Mouse (Mus musculus) WW6 (cell line): Measurements from ENCODE around the gene Usp47.

Experiments
- DNase-seq: peaks from one replicate; pipeline ENCODE4 v3.0.0-alpha.2; 2013; ENCODE audit warnings: low read depth, low spot score

The Usp47 gene

DNA sequence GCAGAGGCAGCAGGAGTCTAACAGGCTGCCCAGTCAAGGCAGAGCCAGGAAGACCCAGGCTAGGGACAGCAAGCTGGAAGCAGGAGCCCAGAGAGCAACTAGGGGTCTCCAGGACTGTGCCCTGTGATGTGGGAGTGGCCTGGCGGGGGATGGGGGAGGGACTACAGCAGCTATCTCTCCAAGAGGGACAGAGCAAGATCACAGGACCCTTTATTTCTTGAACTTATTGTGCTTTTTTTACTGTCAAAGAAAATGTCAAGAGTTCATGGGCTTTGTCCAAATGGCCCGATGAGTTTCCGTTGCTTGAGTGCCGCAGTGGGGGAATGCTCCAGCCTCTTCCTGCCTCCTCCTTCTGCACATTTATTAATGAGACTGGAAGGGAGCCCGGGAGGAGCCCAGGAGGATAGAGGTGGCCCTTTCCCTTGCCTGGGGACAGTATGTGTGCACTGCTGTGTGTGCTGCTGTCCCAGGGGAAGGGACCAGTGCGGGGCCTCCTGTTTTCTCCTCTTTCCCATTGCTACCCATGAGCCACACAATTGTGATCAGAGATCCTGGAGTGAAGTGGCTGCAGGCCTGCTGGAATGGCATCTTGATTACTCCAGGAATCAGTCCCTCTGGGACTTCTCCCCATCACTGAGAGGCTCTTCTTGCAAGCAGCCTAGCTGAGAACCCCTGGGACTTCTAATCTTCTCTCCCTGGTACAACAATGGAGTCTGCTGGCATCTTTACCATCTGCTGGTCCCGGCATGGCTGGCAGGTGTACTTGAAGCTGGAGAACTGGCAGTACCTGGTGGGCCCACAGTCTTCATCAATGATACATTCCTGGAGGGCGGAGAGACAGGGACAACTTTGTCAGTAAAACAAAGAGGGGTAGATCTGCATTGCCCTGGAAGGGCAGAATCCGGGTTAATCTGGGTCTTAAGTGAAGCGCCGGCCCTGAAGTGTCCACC lies 97.8 kb downstream of the Usp47 start:
- DNase-seq: no peak

DNA sequence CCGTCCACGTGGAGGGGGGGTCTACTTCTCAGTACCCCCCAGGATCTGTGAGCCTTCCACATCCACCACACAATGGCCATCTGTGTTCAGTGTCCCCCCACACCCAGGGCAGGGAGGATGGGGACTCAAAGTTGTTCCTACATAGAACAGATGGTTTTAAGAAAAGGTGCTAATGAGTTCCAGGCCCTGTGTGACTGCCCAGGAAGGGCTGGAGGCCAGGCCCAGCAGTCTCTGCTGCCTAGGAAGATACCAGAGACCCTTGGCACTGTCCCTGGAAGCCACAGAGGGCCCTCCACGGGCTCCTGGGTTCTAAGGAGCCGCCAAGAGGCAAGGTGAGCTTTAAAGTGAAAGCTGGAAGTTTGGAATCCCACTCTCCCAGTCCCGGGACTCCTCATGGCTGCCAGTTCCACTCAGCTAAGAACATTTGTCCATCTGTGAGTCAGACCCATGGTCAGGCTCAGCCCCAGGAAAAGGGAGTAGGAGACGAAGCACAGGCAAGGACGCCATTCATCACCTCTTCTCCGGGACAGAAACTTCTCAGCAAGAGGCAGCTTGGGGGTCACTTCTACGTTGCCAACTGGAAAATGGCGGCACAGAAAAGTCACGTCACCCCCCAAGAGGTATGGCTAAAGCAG lies 98.7 kb downstream of the Usp47 start:
- DNase-seq: no peak

GRCm38 (mm10) chr7:112123612-112124011 lies 100.3 kb downstream of the Usp47 start:
- no peak for DNase-seq

DNA sequence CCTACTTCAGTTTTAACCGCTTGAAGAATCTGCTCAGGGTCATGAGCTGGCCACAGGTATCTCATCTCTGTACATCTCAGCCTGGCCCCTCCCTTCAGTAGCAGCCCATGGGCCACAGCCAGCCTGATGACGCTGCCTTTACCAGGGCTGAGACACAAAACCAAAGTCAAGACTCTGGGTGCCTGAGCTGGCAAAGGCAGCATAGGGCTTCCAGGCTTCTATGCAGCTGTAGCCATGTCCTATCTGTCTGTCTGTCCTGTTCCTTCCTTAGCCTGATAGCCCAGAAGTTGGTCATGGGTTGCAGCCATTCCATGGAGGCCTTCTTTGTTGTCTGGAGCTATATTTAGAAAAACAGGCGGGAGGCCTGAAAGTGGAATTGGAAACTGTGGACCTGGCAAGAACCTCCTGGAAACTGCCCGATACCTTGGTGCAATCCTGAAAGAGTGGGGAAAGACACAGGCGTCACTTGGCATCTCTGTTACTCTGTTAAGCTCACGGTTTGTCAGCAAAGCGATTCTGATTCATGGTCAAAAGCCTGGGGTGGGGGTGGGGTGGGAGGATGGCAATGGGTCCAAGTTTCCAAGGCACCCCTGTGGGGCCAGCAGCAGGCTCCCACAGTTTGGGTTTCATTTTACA lies 102.4 kb downstream of the Usp47 start:
- no peak for DNase-seq

DNA sequence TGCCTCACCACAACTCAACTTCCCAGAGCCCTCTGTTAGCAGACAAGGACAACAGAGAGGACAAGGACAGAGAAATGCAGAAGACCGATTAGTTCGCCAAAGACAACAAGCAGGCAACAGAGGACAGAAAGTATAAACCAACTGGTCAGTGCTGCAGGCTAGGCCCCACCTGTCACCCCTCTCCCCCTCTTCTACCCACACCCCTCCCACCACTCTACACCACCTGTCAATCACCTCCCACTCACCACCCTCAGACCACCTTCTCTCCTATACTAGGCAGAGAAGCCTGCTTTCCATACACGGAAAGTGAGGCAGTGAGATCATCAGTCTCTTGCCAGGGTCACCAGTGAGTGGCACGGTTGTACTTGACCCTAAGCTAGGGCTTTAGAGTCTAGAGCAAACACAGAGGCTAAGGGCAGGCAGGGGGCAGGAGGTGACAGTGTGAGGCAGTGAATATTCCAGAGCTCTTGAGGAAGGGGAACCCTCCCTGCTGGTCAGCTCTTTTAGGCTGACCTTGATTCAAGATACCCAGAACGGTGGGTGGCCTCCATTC lies 103.9 kb downstream of the Usp47 start:
- no peak for DNase-seq

DNA sequence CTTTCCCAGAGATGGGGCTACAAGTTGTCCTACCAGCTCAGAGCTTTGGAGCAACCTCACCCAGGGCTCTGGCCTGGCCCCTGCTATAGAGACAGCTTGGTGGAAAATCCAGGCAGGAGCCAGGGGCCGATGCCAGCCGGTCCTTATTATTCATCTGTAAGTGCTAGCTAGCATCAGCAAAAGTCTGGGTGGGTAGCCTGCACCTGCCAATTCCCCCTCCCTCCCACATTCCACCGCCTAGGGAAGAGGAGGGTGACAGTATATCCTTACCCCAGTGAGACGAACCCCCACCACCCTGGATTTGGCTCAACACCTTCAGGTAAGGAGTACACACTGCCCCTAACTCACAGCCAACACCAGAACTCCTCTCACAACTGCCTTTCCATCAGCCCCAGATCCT lies 104.7 kb downstream of the Usp47 start:
- DNase-seq: no peak

GRCm38 (mm10) chr7:112128810-112129209 lies 105.5 kb downstream of the Usp47 start:
- DNase-seq: no peak

DNA sequence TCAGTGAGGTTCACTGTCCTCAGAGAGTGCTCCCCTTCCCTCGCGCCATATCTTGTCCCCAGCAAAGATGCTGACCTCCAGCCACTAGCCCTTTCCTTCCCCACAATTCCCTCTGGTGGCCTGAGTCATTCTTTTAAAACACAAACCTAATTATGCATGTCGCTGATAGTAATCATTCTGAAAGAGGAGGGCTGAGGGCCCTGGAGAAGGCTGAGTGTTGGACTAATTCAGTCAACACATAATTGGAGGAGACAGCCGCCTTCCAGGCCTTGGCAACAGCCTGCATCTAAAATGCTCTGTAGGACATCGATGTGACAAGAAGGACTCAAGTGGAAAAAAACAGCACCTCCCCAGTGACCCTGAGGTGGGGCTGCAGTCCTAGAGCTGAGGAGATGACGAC lies 106.5 kb downstream of the Usp47 start:
- no peak for DNase-seq

DNA sequence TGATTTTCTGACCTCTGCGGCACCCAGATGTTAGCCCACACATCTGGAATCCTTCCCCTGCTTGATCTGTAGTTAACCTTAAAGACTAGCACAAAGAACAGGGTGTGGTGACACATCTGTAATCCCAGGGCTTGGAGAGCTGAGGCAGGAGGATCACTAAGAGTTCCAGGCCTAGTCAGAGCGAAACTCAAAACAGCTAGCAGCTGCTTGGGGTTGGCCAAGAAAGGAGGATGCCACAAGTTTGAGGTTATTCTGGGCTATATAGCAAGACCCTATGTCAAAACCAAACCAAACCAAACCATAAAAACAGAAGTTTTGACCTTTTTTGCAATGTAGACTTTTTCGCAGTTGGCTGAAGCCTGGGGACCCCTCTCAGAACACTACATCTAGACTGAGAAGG lies 107.4 kb downstream of the Usp47 start:
- no peak for DNase-seq

DNA sequence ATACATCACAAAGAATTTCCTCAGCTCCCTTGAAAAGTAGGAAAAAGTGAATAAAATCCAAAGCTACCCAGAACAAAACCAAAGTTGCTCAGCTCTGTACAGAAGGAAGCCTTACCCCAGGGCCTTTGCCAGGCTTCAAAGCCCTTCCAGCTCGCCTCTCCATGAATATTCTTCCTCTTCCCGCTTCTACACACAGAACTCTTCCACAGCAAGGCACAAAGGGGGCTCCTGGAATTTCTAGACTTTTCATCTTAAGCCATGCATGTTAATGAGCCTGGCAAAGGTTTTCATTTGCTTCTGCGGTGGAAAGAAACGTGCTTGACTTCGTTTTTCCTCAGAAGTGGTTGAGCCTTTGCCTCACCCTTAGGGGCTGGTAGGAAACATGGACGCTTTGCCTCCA lies 108.7 kb downstream of the Usp47 start:
- DNase-seq: no peak

- DNase-seq: no peak
Measured at GRCm38 (mm10) chr7:112133277-112133676, 110.0 kb downstream of the Usp47 start.

DNA sequence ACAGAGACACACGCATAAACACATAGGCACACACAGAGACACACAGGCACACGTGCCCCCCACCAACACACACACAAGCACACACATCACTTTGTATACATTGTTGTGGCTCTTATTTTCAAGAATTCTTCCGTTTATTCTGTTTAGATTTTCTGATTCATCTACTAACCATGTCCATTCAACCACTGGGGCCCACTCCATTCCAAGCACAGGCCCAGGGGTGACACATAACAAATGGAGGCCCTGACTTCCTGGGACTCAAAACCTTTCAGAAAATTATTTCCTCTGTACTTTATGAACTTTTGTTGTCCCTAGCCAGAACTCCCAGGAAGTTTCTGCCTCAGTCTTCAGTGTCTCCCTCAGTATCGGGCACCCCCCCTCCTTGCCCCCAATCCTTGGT lies 111.9 kb downstream of the Usp47 start:
- no peak for DNase-seq

DNA sequence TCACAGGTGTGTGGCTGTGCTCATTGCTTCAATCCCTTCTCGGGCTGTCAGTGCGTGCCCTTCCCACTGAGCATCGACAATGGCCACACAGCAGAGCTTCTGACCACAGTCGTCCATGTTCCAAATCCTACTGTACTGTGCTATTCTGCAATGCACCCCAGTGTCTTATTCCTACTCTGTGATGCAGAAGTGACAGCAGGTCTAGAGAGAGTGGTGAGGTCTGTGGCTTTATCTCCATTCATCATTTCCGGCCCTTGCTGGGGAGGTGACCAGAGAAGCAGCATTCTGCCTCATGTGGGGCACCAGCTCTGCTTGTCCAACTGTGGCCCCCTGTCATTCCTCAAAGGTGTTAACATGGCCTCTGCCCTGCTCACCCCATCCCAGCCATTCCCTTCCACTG lies 113.2 kb downstream of the Usp47 start:
- DNase-seq: no peak

GRCm38 (mm10) chr7:112138168-112138508 lies 114.8 kb downstream of the Usp47 start:
- no peak for DNase-seq

GRCm38 (mm10) chr7:112138509-112139405 lies 115.5 kb downstream of the Usp47 start:
- no peak for DNase-seq

DNA sequence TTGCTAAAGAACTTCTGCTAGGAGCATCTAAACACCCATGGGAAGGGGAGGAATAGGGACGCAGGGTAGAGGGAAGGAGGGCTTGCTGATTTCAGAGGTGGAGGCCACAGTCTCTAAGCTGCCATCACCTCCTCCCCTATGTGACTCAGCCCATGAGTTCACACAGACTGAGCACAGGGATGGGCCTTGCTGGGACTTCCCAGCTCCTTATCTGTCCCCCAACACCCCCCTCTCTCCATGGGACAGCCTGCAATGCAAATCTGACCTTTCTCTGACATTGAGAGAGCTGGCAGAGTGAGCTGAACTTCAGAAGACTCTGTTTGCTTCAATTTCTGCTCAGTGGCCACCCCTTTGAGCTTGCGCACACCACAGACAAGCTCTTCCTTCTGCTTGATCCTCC lies 117.4 kb downstream of the Usp47 start:
- no peak for DNase-seq

DNA sequence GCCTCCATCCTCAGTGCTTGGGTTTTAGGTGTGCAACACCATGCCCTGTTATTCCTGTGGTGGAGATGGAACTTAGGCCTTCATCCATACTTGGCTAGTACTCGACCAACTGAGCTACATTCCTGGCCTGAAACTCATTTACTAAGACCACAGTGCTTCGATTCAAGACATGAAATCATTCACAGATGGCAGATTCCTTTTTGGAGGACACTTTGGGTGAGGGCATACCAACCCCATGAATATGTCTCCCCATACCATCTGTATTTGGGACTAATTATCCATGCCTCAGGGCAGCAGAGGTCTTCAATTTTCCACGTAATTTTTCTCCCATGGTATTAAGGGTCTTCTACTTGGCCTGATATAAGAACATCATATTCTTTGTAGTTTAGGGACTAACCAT lies 119.3 kb downstream of the Usp47 start:
- no peak for DNase-seq

DNA sequence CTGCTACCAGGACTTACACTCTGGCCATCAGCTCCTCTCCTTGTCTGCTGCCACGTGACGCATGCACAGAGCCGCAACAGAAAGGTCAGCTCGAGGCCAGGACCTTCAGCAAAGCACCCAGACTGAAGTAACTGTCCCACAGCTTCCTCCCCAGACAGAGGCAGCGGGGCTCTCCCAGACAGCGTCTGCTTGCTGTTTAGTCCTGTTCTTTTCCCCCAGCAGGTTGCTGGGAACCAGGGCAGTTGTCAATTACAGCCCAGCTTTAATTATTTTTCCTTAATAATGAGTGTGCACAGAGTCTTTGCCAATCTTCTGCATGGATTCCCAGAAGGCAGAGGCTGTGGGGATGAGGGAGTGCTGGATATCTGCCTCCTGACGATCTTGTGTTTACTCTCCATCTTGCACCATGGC lies 119.8 kb downstream of the Usp47 start:
- no peak for DNase-seq

DNA sequence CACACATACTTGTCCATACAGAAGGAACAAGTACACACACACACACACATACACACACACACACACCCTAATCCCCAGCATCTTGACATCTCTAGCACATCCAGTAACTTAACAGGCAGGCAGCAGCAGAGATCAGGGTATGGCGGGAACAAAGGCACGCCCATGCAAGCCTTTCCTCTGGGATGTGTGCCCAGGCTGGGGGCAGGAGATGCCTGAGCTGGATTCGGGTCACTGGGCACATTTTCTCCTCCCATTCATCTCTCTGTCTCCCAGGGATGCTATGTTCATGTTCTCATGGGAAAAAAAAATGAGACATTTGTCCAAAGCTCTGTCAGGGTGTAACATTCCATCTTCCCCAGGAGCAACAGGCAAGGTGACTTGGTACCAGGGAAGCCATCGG lies 120.7 kb downstream of the Usp47 start:
- DNase-seq: no peak

DNA sequence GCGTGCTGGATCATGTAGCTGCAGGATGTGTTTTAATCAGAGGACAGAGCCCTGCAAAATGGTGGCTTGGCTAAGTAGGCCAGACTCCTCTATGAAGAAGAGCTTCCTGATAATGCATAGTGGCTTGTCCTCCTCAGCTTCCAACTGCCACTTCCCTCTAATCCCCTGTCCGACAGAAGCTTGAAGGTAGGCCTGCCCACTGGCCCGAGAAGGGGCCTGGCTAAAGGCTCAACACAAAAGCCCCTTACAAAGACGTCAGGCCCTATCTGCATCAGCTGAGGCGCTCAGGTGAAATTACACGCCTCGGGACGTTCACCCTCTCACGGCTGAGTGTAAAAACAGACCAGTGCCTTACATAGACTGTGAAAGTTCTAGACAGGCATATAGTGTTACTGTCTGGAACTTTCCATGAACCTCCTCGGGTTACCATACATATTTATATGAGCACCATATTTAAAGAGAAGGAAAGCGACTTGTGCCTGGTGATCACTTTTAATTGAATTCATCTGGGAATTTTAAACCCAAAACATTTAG lies 121.4 kb downstream of the Usp47 start:
- no peak for DNase-seq

DNA sequence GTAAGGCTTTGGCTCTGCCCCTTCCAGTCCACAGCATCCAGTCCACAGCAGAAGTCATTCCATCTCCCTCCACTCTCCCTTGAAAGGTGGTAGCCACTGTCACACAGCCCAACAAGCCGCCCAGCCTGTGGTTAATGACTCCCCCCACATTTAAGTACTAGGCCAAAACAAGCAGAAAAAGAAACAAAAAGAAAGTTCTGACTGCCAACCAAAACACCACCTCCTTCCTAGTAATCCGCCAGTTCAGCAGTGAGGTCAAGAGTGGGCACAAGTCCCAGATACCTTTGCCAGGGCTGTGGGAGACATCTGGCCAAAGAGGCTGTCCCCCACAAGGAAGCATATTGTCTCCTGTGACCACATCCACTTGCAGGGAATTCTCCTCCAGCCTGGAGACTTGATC lies 124.7 kb downstream of the Usp47 start:
- no peak for DNase-seq
